Mouse (Mus musculus): ENCODE measurements around the gene Il17c. TPM values are rescaled to one million over a fixed set of nuclear protein-coding genes. Genes with fewer than 3 reads are reported as not detected.

Gene Il17c
- polyA plus RNA-seq, 1 experiment, result not detected

DNA sequence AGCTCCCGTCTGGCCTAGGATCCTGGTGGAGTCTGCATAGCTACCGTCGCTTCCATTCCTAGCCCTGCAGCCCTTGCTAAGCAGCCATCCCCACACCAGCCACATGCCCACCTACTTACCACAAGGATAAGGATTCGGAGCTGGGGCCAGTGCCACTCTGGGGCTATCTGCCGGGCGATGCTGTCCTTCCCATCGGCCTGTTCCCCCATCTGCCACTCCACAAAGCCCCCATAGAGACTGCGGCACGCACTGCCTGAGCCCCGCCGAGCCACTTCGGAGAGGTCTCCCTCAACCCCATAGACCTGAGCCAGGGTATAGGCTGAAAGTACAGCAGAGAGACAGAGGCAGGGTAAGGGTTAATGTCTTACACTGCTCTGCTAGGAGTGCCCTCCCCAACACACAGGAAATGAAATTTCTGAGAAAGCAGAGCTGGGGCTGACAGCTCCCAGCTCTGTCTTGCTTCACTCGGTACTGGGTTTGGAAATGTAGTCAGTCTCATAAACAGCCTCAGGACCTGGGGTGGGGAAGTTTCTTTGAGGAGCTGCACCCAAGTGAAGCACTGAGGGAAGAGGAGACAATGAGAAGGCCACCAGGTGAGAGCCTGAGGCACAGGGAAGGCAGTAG, 16.0 kb downstream of the Il17c start:
- TF ChIP-seq CTCF (IDR thresholded peaks at IDR 0.05; ENCODE audit: borderline replicate concordance, insufficient read depth, low read length), result no peak
- TF ChIP-seq POLR2A (IDR thresholded peaks at IDR 0.05; ENCODE audit: low read depth, low read length), result no peak
- Histone ChIP-seq H3K4me1 (ENCODE audit: control insufficient read depth, insufficient read depth, low read length) (no peaks in the 10 kb centered on the region), H3K27ac (ENCODE audit: insufficient read depth, low read length) (no peak overlapping the region), H3K4me3 (ENCODE audit: insufficient read depth, low read length) (no peak overlapping the region)

DNA sequence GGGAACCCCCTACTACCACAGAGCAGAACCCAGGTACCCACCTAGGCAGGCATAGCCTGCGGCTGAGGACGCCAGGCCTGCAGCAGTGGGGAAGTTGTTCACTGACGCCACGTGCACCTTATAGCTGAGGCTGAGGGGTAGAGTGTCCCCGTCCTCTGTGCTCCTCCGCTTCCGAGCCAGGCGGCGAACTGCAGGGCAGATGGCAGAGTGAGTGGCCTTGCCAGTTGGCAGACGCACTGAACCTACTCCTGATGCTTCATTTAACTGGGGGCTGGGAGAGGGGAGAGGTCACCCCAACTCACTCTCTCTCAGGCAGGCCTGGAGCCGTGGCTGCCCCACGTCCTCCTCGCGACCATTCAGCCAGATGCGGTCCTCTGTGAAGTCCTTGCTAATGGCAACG, 17.5 kb downstream of the Il17c start:
- Histone ChIP-seq H3K27ac (ENCODE audit: insufficient read depth, low read length) (no peak overlapping the region), H3K4me3 (ENCODE audit: insufficient read depth, low read length) (no peak overlapping the region), H3K4me1 (ENCODE audit: control insufficient read depth, insufficient read depth, low read length) (no peaks in the 10 kb centered on the region)
- no peak for TF ChIP-seq POLR2A (IDR thresholded peaks at IDR 0.05; ENCODE audit: low read depth, low read length)
- TF ChIP-seq CTCF (IDR thresholded peaks at IDR 0.05; ENCODE audit: borderline replicate concordance, insufficient read depth, low read length), result no peak

DNA sequence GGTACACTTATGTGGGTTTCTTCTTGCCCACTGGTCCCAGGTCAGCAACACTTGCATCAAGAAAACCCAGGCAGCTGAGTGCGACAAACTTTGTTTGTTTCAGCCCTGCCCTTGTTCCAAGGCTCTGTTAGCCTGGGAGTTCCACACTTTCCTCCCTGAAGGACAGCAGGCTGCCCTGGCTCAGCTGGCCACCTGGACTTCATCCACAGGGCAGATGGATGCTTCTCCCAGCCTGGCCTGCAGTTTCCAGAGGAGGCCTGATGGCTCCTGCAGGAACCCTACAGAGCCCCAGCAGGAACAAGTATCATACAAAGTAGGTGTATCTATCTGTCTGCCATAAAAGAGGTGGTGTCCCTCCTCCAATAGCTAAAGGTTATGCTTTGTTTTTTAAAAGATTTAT, 19.5 kb downstream of the Il17c start:
- no peak for TF ChIP-seq CTCF (IDR thresholded peaks at IDR 0.05; ENCODE audit: borderline replicate concordance, insufficient read depth, low read length)
- no peak for TF ChIP-seq POLR2A (IDR thresholded peaks at IDR 0.05; ENCODE audit: low read depth, low read length)
- H3K27ac ChIP-seq (ENCODE audit: insufficient read depth, low read length), result no peak overlapping the region
- no peak overlapping the region for H3K4me3 ChIP-seq (ENCODE audit: insufficient read depth, low read length)
- H3K4me1 ChIP-seq (ENCODE audit: control insufficient read depth, insufficient read depth, low read length), result no peaks in the 10 kb centered on the region

DNA sequence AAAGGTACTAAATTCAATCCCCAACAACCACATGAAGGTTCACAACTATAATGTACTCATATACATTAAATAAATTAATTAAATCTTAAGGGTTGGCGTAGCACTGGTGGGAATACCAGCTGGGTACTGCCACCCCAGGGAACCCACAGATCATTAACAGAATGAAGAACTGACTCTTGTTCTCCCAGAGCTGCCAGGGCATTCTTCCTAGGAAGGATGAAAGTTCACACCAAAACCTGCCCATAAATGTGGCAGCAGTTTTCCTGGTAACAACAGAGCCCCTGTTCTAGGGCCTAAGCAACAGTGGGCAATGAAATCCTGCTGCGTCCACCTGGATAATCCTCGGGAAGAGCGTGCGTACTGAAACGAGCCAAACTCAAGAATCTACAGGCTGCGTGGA, 20.5 kb downstream of the Il17c start:
- H3K4me1 ChIP-seq (ENCODE audit: control insufficient read depth, insufficient read depth, low read length), result no peaks in the 10 kb centered on the region
- peak overlapping the region; percentile 73 for H3K4me3 ChIP-seq (ENCODE audit: insufficient read depth, low read length)
- no peak overlapping the region for H3K27ac ChIP-seq (ENCODE audit: insufficient read depth, low read length)
- TF ChIP-seq POLR2A (IDR thresholded peaks at IDR 0.05; ENCODE audit: low read depth, low read length), result no peak
- no peak for TF ChIP-seq CTCF (IDR thresholded peaks at IDR 0.05; ENCODE audit: borderline replicate concordance, insufficient read depth, low read length)

DNA sequence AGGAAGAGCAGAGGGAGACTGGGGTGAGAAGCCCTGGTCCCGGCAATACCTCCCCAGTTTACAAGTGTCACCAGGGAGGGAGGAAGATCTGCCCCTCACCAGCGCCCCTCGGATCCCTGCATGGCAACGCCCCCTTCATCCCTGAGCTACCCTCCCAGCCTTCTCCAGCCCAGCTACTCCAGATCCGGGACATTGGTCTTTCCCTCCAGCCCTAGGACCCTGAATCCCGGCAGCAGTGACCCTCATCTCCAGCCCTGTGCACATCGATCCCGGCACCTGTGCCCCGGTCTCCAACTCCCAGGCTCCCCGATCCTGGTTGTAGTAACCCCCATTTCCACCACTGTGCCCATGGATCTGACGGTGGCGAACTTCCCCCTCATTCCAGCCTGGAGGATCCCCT, 21.0 kb downstream of the Il17c start:
- Histone ChIP-seq H3K27ac (ENCODE audit: insufficient read depth, low read length) (peak overlapping the region; percentile 12; the same call in 1 of the 2 replicates), H3K4me1 (ENCODE audit: control insufficient read depth, insufficient read depth, low read length) (no peaks in the 10 kb centered on the region), H3K4me3 (ENCODE audit: insufficient read depth, low read length) (peak overlapping the region; percentile 73)
- TF ChIP-seq CTCF (IDR thresholded peaks at IDR 0.05; ENCODE audit: borderline replicate concordance, insufficient read depth, low read length) (no peak), POLR2A (IDR thresholded peaks at IDR 0.05; ENCODE audit: low read depth, low read length) (no peak)

DNA sequence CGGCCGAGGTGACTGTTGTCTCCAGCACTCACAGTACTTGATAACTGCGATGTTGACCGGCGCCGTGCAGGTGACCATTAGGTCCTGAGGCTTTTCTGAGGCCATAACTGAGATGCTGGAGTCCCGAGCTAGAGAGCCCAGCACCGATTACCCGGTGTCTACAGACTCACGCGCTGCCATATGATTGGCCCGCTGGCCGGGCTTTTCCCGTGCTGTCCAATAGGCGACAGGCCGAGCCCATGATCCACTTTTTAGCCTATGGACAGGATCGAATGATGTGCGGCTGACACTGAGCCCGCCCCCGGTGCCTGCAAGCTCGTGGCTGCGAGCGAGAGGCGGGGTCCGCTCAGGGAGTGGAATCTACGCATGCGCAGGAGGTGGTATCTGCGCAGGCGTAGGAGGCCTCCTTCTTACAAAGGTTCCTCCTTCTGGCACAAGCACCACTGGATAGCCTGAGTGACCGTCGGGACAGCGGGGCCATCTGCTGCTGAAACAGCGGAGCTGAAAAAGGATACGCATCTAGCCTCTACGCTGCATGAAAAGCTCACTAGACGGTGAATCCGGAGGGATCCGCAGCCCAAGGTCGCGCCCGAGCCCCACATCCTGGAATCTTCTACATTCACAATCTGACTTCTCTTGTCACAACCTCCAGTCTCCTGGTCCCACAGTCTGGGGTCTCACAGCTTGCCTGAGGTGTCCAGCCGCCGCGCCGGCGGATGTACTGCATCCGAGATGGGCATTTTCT, 21.6 kb downstream of the Il17c start, which contains the start of gene Mvd:
Mvd (minus strand) TSS at position 161 of the 745 bp plus-strand sequence.
- no peaks in the 10 kb centered on the region for H3K4me1 ChIP-seq (ENCODE audit: control insufficient read depth, insufficient read depth, low read length)
- TF ChIP-seq CTCF (IDR thresholded peaks at IDR 0.05; ENCODE audit: borderline replicate concordance, insufficient read depth, low read length), result peak; percentile 34; the same call in 1 of the 2 replicates
- TF ChIP-seq POLR2A (IDR thresholded peaks at IDR 0.05; ENCODE audit: low read depth, low read length), result peak; percentile 99
- H3K4me3 ChIP-seq (ENCODE audit: insufficient read depth, low read length), result peak within 1 kb of the TSS; percentile 73
- peak within 1 kb of the TSS; percentile 62 for H3K27ac ChIP-seq (ENCODE audit: insufficient read depth, low read length)

DNA sequence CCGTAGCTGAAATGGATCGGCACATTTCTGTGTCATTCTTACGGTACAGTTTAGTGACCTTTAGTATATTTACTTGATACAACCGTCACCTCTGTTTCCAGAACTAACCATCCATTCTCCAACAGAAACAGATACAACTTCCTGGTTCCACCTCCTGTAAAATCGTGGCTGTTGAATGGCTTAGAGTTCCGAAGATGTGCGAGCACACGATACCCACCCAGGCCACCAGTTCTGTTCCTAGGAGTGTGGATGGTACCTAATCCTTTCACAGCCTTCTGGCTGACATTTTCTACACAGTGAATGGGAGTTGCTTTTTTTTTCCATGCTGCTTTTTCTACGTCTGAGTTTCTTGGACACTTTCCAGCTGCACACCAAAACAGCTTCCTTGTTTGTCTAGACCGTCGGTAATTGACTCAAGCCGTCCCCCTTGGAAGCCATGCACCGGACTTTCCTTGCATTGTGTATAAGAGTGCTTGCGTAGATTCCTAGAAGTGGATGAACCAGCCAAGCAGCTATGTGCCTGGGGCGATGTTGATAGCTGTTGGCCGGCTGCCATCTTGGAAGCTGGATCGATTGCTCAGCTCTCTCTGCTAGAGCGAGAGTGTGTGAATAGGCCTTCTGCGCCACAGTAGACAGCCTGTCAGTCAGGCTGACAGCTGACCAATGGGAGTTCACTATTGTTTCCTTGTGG, 22.4 kb downstream of the Il17c start:
- no peaks in the 10 kb centered on the region for H3K4me1 ChIP-seq (ENCODE audit: control insufficient read depth, insufficient read depth, low read length)
- peak overlapping the region; percentile 53 for H3K4me3 ChIP-seq (ENCODE audit: insufficient read depth, low read length)
- TF ChIP-seq CTCF (IDR thresholded peaks at IDR 0.05; ENCODE audit: borderline replicate concordance, insufficient read depth, low read length) (no peak), POLR2A (IDR thresholded peaks at IDR 0.05; ENCODE audit: low read depth, low read length) (peak; percentile 28; the same call in 1 of the 2 replicates)
- H3K27ac ChIP-seq (ENCODE audit: insufficient read depth, low read length), result peak overlapping the region; percentile 62

DNA sequence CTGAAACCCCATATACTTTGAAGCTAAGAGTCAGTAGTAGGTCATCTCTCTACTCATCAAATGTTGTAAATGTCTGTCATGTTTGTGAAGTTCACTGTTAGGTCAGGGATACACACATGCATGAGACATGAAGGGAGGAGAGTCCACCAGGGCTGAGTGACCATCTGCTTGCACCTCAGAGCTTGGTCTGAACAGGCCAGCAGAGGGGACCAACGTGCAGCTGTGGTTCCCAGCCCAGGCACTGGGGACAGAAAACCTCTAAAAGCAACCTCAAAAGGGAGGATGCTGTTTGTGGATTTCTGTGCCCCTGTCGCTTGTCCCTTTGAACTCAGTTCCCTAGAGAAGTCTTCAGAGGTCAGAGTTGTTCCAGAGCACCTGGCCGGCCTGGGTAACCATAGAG, 23.4 kb downstream of the Il17c start:
- no peak overlapping the region for H3K4me3 ChIP-seq (ENCODE audit: insufficient read depth, low read length)
- TF ChIP-seq CTCF (IDR thresholded peaks at IDR 0.05; ENCODE audit: borderline replicate concordance, insufficient read depth, low read length) (peak; percentile 37; the same call in 1 of the 2 replicates), POLR2A (IDR thresholded peaks at IDR 0.05; ENCODE audit: low read depth, low read length) (0 out of 2 replicates have a peak, but pooled peaks have one; percentile 11)
- H3K27ac ChIP-seq (ENCODE audit: insufficient read depth, low read length), result no peak overlapping the region
- no peaks in the 10 kb centered on the region for H3K4me1 ChIP-seq (ENCODE audit: control insufficient read depth, insufficient read depth, low read length)

DNA sequence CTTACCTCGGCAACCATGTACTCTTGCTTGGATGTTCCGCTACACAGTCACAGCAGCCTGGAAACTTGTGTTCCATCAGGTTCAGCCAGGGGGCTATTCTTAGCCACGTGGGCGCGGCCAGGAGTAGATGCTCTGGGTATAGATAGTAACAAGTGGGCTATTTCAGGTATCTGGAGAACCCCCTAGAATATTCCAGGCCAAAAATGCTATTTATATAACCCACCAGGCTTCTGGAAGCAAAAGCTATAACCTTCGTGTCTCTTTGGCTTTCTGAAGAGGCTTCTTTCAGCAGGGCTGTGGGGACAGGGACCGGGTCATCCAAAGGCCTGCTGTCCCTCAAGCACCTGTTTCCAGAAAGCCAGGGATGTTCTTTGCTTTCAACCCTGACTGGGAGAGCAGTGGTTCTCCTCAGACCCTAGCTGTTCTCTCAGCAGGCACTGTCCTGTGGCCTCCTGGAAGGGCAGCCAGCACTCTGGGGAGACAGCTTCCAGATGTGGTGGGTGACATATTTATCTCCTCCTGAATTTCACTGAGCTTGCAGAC, 29.4 kb downstream of the Il17c start:
- H3K4me3 ChIP-seq (ENCODE audit: insufficient read depth, low read length), result no peak overlapping the region
- no peak for TF ChIP-seq POLR2A (IDR thresholded peaks at IDR 0.05; ENCODE audit: low read depth, low read length)
- TF ChIP-seq CTCF (IDR thresholded peaks at IDR 0.05; ENCODE audit: borderline replicate concordance, insufficient read depth, low read length), result no peak
- H3K27ac ChIP-seq (ENCODE audit: insufficient read depth, low read length), result no peak overlapping the region
- H3K4me1 ChIP-seq (ENCODE audit: control insufficient read depth, insufficient read depth, low read length), result no peaks in the 10 kb centered on the region

Data from embryonic fibroblast, embryonic 13.5 days (primary cell).